Mouse (Mus musculus) erythroid progenitor cell, adult 5-6 weeks (primary cell): ENCODE measurements at regions not wholly inside any gene's neighbourhood (a gene's known extent, or its start where the extent isn't known, plus 50 kb on each side); places are given as distances from the start of the nearest gene placed in this dataset.

Source experiments
- ATAC-seq: replicated peaks from 2 replicates; pipeline ENCODE4 v1.8.0; 2016; ENCODE audit warnings: moderate number of reproducible peaks, mild to moderate bottlenecking, moderate TSS enrichment, inconsistent platforms; ENCODE audit not compliant: poor library complexity, low FRiP score, severe bottlenecking

GRCm38 (mm10) chr13:52702201-52702611 lies 119.2 kb downstream of the Syk start:
- no peak for ATAC-seq

- no peak for ATAC-seq
Observed at GRCm38 (mm10) chr13:52703401-52704164, 120.6 kb downstream of the Syk start.

- ATAC-seq, result no peak
Observed at GRCm38 (mm10) chr13:52704673-52705072, 121.7 kb downstream of the Syk start.

- ATAC-seq, result no peak
Observed at GRCm38 (mm10) chr13:52709580-52709979, 126.6 kb downstream of the Syk start.

- peak; percentile 47; the same call in 1 of the 2 replicates for ATAC-seq
Observed at GRCm38 (mm10) chr13:52711713-52712369, 128.9 kb downstream of the Syk start.

- ATAC-seq, result no peak
Observed at GRCm38 (mm10) chr13:52721463-52721862, 138.5 kb downstream of the Syk start.

- ATAC-seq, result no peak
Observed at GRCm38 (mm10) chr13:52722718-52723117, 139.7 kb downstream of the Syk start.

GRCm38 (mm10) chr13:52726043-52726442 lies 143.1 kb downstream of the Syk start:
- no peak for ATAC-seq

- no peak for ATAC-seq
Observed at GRCm38 (mm10) chr13:52726525-52726924, 143.6 kb downstream of the Syk start.

- ATAC-seq, result no peak
Observed at GRCm38 (mm10) chr13:52735453-52735933, 152.5 kb downstream of the Syk start.

- no peak for ATAC-seq
Observed at GRCm38 (mm10) chr13:52735934-52736523, 153.1 kb downstream of the Syk start.

GRCm38 (mm10) chr13:52738095-52738660 lies 155.2 kb downstream of the Syk start:
- ATAC-seq, result no peak

- no peak for ATAC-seq
Observed at GRCm38 (mm10) chr13:52741371-52741770, 158.4 kb downstream of the Syk start.

GRCm38 (mm10) chr13:52756005-52756404 lies 173.0 kb downstream of the Syk start:
- ATAC-seq, result no peak

GRCm38 (mm10) chr13:52765508-52766181 lies 163.8 kb downstream of the Auh start:
- ATAC-seq, result no peak

- no peak for ATAC-seq
Observed at GRCm38 (mm10) chr13:52766236-52766635, 163.2 kb downstream of the Auh start.

- ATAC-seq, result no peak
Observed at GRCm38 (mm10) chr13:52769956-52770355, 159.5 kb downstream of the Auh start.

GRCm38 (mm10) chr13:52771518-52771917 lies 158.0 kb downstream of the Auh start:
- no peak for ATAC-seq

GRCm38 (mm10) chr13:52772081-52772480 lies 157.4 kb downstream of the Auh start:
- ATAC-seq, result no peak
